Mouse (Mus musculus) MEL (cell line): Measurements from ENCODE around the gene Wdr46. TPM values are rescaled to one million over a fixed set of nuclear protein-coding genes. Genes with fewer than 3 reads are reported as not detected.
"Not testable (repeated sequence)": the region's sequence is repeated elsewhere in the genome, so short reads cannot be mapped to it uniquely, and the experiment has no call there.

Source experiments
- DNase-seq: peaks from one replicate; pipeline ENCODE4 v3.0.0; 2011; ENCODE audit warnings: low read depth, low spot score
- H3K27ac ChIP-seq: 2 replicates; pipeline ENCODE4 v1.5.1; 2012; ENCODE audit warnings: low read depth, mild to moderate bottlenecking, control low read depth, low read length, moderate library complexity; ENCODE audit not compliant: control insufficient read depth
- H3K27me3 ChIP-seq, 2 experiments: fragments of 150-350 bp in 1 of 2; sonication (generic) in 1 of 2; 2 replicates each; pipeline ENCODE4 v1.6.1; 2012; ENCODE audit warnings: low read length in 2 of 2, mild to moderate bottlenecking in 2 of 2, improper control_type of control experiment in 1 of 2, moderate library complexity in 1 of 2; ENCODE audit not compliant: insufficient read depth in 2 of 2, control insufficient read depth in 1 of 2
- H3K36me3 ChIP-seq, 2 experiments: 2 replicates each; pipeline ENCODE4 v1.6.1; 2012 to 2014; ENCODE audit warnings: low read length in 2 of 2, improper control_type of control experiment in 1 of 2, inconsistent platforms in 1 of 2, mild to moderate bottlenecking in 1 of 2; ENCODE audit not compliant: insufficient read depth in 2 of 2, control insufficient read depth in 1 of 2
- H3K4me1 ChIP-seq, 2 experiments: fragments of 150-350 bp in 1 of 2; sonication (generic) in 1 of 2; 2 replicates each; pipeline ENCODE4 v1.6.1; 2012; ENCODE audit warnings: low read length in 2 of 2, improper control_type of control experiment in 1 of 2, mild to moderate bottlenecking in 1 of 2; ENCODE audit not compliant: insufficient read depth in 2 of 2, control insufficient read depth in 1 of 2
- H3K4me3 ChIP-seq, 2 experiments: fragments of 150-350 bp in 1 of 2; sonication (generic) in 1 of 2; 2 replicates each; pipeline ENCODE4 v1.5.1; 2012; ENCODE audit warnings: low read depth in 2 of 2, low read length in 2 of 2, mild to moderate bottlenecking in 2 of 2, moderate library complexity in 2 of 2, control low read depth in 1 of 2, improper control_type of control experiment in 1 of 2; ENCODE audit not compliant: control insufficient read depth in 1 of 2, insufficient read depth in 1 of 2
- H3K79me2 ChIP-seq: 2 replicates; pipeline ENCODE4 v1.6.1; 2012; ENCODE audit warnings: mild to moderate bottlenecking, low read length, moderate library complexity; ENCODE audit not compliant: control insufficient read depth, poor library complexity, insufficient read depth
- H3K9ac ChIP-seq: 2 replicates; pipeline ENCODE4 v1.6.1; 2012; ENCODE audit warnings: low read depth, mild to moderate bottlenecking, control low read depth, low read length, moderate library complexity; ENCODE audit not compliant: control insufficient read depth, poor library complexity, severe bottlenecking
- H3K9me3 ChIP-seq: fragments of 150-350 bp; sonication (generic); replicated peaks from 2 replicates; pipeline ENCODE4 v1.6.1; 2012; ENCODE audit warnings: mild to moderate bottlenecking, low read length, improper control_type of control experiment, moderate library complexity; ENCODE audit not compliant: insufficient read depth
- CHD1 ChIP-seq: IDR thresholded peaks from 2 replicates; pipeline ENCODE4 v1.6.1; 2012; ENCODE audit warnings: low read depth, mild to moderate bottlenecking, inconsistent platforms, low read length, improper control_type of control experiment
- GABPA ChIP-seq: IDR thresholded peaks from 2 replicates; pipeline ENCODE4 v1.6.1; 2012; ENCODE audit warnings: low read depth, mild to moderate bottlenecking, inconsistent platforms, low read length, improper control_type of control experiment, moderate library complexity
- MXI1 ChIP-seq: IDR thresholded peaks from 2 replicates; pipeline ENCODE4 v1.6.1; 2011; ENCODE audit warnings: mild to moderate bottlenecking, low read depth, low read length, improper control_type of control experiment
- MYB ChIP-seq: IDR thresholded peaks from 2 replicates; pipeline ENCODE4 v1.6.1; 2011; ENCODE audit warnings: mild to moderate bottlenecking, low read depth, low read length, improper control_type of control experiment
- MYC ChIP-seq: IDR thresholded peaks from 2 replicates; pipeline ENCODE4 v1.6.1; 2011; ENCODE audit warnings: low read depth, mild to moderate bottlenecking, low read length, improper control_type of control experiment, moderate library complexity
- NRF1 ChIP-seq: IDR thresholded peaks from 2 replicates; pipeline ENCODE4 v1.6.1; 2014; ENCODE audit warnings: low read depth, mild to moderate bottlenecking, inconsistent platforms, low read length, improper control_type of control experiment, moderate library complexity; ENCODE audit not compliant: poor library complexity, insufficient read depth, severe bottlenecking
- SIN3A ChIP-seq: IDR thresholded peaks from 2 replicates; pipeline ENCODE4 v1.6.1; 2012; ENCODE audit warnings: low read length, improper control_type of control experiment, inconsistent platforms
- TAL1 ChIP-seq: IDR thresholded peaks from 2 replicates; pipeline ENCODE4 v1.6.1; 2012; ENCODE audit warnings: mild to moderate bottlenecking, inconsistent platforms, low read length, moderate library complexity, mixed read lengths
- ZKSCAN1 ChIP-seq: IDR thresholded peaks from 2 replicates; pipeline ENCODE4 v1.6.1; 2012; ENCODE audit warnings: low read depth, mild to moderate bottlenecking, inconsistent platforms, low read length, improper control_type of control experiment, moderate library complexity
- ZMIZ1 ChIP-seq: IDR thresholded peaks from 2 replicates; pipeline ENCODE4 v1.6.1; 2012; ENCODE audit warnings: low read depth, mild to moderate bottlenecking, inconsistent platforms, low read length, improper control_type of control experiment, moderate library complexity
- polyA plus RNA-seq, 2 experiments: library from polyadenylated mRNA; stranded (reverse) in 1 of 2; unstranded in 1 of 2; fragments of >175 nt in 1 of 2; fragments of >200 nt in 1 of 2; gene quantifications; 2 replicates each; pipeline versions ENCODE4 v1.2.1 to v1.2.4; 2012; ENCODE audit warnings: low replicate concordance in 2 of 2, low read depth in 1 of 2; ENCODE audit not compliant: insufficient read length in 2 of 2, insufficient read depth in 1 of 2, missing spikeins in 1 of 2
- total RNA-seq: library from RNA; depleted of rRNA; stranded (reverse); fragments of 300-350 nt; gene quantifications from 2 replicates; pipeline ENCODE4 v1.2.3, GENCODE M21; 2012

Wdr46 gene
- total and polyA plus RNA-seq, 3 experiments: 100 to 131 TPM; not detected in 1

GRCm38 (mm10) chr17:33952015-33952414, 11.6 kb downstream of the Wdr46 start:
- Histone ChIP-seq H3K9ac (peak overlapping the region; percentile 99), H3K36me3 (peaks cover 10 to 17% of the 10 kb centered on the region in 2 experiments), H3K4me1 (peaks cover 0 to 13% of the 10 kb centered on the region in 2 experiments; a peak in 2 of 4 replicates), H3K79me2 (peaks cover 39% of the 10 kb centered on the region), H3K4me3 (peak overlapping the region in 1 of 2 experiments; percentile 82; a peak in 2 of 4 replicates), H3K27ac (peak overlapping the region; percentile 95)
- not testable (repeated sequence) for H3K27me3 ChIP-seq, DNase-seq, H3K9me3 ChIP-seq

GRCm38 (mm10) chr17:33952879-33953278, 12.4 kb downstream of the Wdr46 start:
- H3K9me3 ChIP-seq: no peaks in the 10 kb centered on the region
- H3K79me2 ChIP-seq: peaks cover 40% of the 10 kb centered on the region
- peak overlapping the region; percentile 95 for H3K27ac ChIP-seq
- peak overlapping the region; percentile 82 to 87 for H3K4me3 ChIP-seq
- peaks cover 10 to 18% of the 10 kb centered on the region in 2 experiments for H3K36me3 ChIP-seq
- TF ChIP-seq MXI1 (peak; percentile 41; the same call in 1 of the 2 replicates), MYB (0 out of 2 replicates have a peak, but pooled peaks have one; percentile 14), TAL1 (no peak), CHD1 (0 out of 2 replicates have a peak, but pooled peaks have one; percentile 53), ZMIZ1 (0 out of 2 replicates have a peak, but pooled peaks have one; percentile 36), SIN3A (peak; percentile 64), NRF1 (no peak), MYC (0 out of 2 replicates have a peak, but pooled peaks have one; percentile 33), GABPA (no peak)
- H3K27me3 ChIP-seq: no peaks in the 10 kb centered on the region
- peaks cover 0 to 13% of the 10 kb centered on the region in 2 experiments; a peak in 2 of 4 replicates for H3K4me1 ChIP-seq
- H3K9ac ChIP-seq: peak overlapping the region; percentile 99
- DNase-seq: peak; percentile 46

GRCm38 (mm10) chr17:33953310-33953709, 12.8 kb downstream of the Wdr46 start:
- Histone ChIP-seq H3K27ac (peak overlapping the region; percentile 95), H3K4me1 (peaks cover 0 to 13% of the 10 kb centered on the region in 2 experiments; a peak in 2 of 4 replicates), H3K4me3 (peak overlapping the region; percentile 82 to 87), H3K9me3 (no peaks in the 10 kb centered on the region), H3K27me3 (no peaks in the 10 kb centered on the region), H3K9ac (peak overlapping the region; percentile 99), H3K79me2 (peaks cover 40% of the 10 kb centered on the region), H3K36me3 (peaks cover 10 to 18% of the 10 kb centered on the region in 2 experiments)
- TF ChIP-seq ZKSCAN1 (no peak), CHD1 (peak; percentile 73; the same call in 1 of the 2 replicates)
- DNase-seq: no peak
